Mouse (Mus musculus) stomach, postnatal 0 days (tissue): ENCODE measurements around the gene Nop10.

Experiments used
- CTCF ChIP-seq: IDR thresholded peaks from 2 replicates; pipeline ENCODE4 v1.5.1; 2016; ENCODE audit warnings: antibody characterized with exemption, low read depth, mild to moderate bottlenecking, moderate library complexity
- EP300 ChIP-seq: optimal IDR thresholded peaks from 2 replicates; pipeline ENCODE3; 2016; ENCODE audit warnings: antibody characterized with exemption

DNA sequence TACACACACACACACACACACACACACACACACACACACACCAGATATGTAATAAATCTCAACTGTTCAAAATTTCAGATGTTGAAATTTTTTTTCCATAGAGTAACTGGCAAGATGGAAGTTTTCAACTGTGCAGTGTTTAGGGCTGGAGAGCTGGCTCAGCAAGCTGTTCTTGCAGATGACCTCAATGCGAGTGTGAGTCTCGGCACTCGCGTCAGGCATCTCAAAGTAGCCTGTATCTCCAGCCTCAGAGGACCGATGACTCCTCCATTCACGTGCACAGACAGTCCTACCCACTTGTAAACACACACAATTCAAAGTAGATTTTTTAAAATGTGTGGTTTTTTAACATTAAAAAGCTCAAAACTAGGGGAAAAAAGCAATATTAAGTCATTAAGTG lies 11.7 kb downstream of the Nop10 start:
- TF ChIP-seq CTCF (no peak), EP300 (no peak)
